Mouse (Mus musculus) adrenal gland, adult (tissue): ENCODE measurements around the gene Tpgs1.

Experiments
- DNase-seq, 2 experiments: peaks; one replicate each; pipeline ENCODE4 v3.0.0; 2022 to 2023; ENCODE audit warnings: low spot score in 1 of 2; ENCODE audit not compliant: inconsistent age in 2 of 2

Gene Tpgs1

GRCm38 (mm10) chr10:79708668-79709067 lies 39.5 kb downstream of the Tpgs1 start:
- DNase-seq = peak in 1 of 2 experiments; percentile 33

- no peak for DNase-seq
These were observed 40.1 kb downstream of the Tpgs1 start for GRCm38 (mm10) chr10:79709307-79709706.

GRCm38 (mm10) chr10:79712029-79712428 lies 42.9 kb downstream of the Tpgs1 start:
- peak in 1 of 2 experiments; percentile 63 for DNase-seq

GRCm38 (mm10) chr10:79712499-79713126 lies 43.4 kb downstream of the Tpgs1 start:
- DNase-seq = peak; percentile 75 to 92

- DNase-seq = no peak
These were observed 44.0 kb downstream of the Tpgs1 start for GRCm38 (mm10) chr10:79713163-79713562.

GRCm38 (mm10) chr10:79714996-79715395 lies 45.8 kb downstream of the Tpgs1 start:
- DNase-seq = no peak

GRCm38 (mm10) chr10:79716254-79716987 lies 47.3 kb downstream of the Tpgs1 start, which contains the start of gene Hcn2:
Gene Hcn2, plus strand, starts transcription at chr10:79716634.
- DNase-seq = peak in 1 of 2 experiments; percentile 74

GRCm38 (mm10) chr10:79716988-79717355 lies 47.8 kb downstream of the Tpgs1 start:
- DNase-seq = peak in 1 of 2 experiments; percentile 79

- DNase-seq = peak; percentile 71 to 91
These were observed 48.6 kb downstream of the Tpgs1 start for GRCm38 (mm10) chr10:79717640-79718357.

- DNase-seq = no peak
These were observed 51.9 kb downstream of the Tpgs1 start for GRCm38 (mm10) chr10:79721089-79721488.

- DNase-seq = no peak
These were observed 53.9 kb downstream of the Tpgs1 start for GRCm38 (mm10) chr10:79723047-79723446.

GRCm38 (mm10) chr10:79723692-79724091 lies 54.5 kb downstream of the Tpgs1 start:
- DNase-seq = no peak
